Mouse (Mus musculus): ENCODE results near the gene Tor4a. TPM values are rescaled to one million over a fixed set of nuclear protein-coding genes. Genes with fewer than 3 reads are reported as not detected.

Tor4a gene
- polyA plus RNA-seq, 1 experiment from 2014 or later, result 6.6 TPM

DNA sequence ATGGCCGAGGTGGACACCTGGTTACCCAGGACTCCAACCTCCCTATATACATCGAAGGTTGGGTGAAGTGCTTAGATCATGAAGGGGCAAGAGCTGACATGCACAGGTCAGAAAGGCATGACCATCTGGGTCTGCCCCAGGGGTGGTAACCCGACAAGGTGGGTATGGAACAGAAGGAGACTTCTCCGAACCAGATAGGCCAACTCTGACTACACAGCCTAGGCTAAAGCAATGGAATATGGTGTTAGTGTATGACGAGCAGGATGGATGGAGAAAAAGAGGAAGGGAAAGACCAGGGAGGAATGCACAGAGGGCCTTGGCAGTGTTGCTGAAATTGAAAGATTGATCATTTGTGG is 10.1 kb downstream of the Tor4a start:
- WGBS, result 30% methylated on average over 5 of the region's 5 CpGs
- H3K4me1 ChIP-seq (replicated peaks), result peaks cover 15% of the 10 kb centered on the region
- no peaks in the 10 kb centered on the region for H3K36me3 ChIP-seq
- no peak for ATAC-seq (ENCODE audit: insufficient number of reproducible peaks, low FRiP score)
- H3K9ac ChIP-seq, result 0 out of 2 replicates have a peak overlapping the region, but pooled peaks have one; percentile 66
- H3K4me2 ChIP-seq, result peak overlapping the region; percentile 95
- H3K27me3 ChIP-seq (replicated peaks), result peaks cover 16% of the 10 kb centered on the region
- no peak overlapping the region for H3K27ac ChIP-seq (ENCODE audit: poor library complexity, severe bottlenecking)
- H3K4me3 ChIP-seq, result peak overlapping the region; percentile 56
- H3K9me3 ChIP-seq (replicated peaks), result no peaks in the 10 kb centered on the region

DNA sequence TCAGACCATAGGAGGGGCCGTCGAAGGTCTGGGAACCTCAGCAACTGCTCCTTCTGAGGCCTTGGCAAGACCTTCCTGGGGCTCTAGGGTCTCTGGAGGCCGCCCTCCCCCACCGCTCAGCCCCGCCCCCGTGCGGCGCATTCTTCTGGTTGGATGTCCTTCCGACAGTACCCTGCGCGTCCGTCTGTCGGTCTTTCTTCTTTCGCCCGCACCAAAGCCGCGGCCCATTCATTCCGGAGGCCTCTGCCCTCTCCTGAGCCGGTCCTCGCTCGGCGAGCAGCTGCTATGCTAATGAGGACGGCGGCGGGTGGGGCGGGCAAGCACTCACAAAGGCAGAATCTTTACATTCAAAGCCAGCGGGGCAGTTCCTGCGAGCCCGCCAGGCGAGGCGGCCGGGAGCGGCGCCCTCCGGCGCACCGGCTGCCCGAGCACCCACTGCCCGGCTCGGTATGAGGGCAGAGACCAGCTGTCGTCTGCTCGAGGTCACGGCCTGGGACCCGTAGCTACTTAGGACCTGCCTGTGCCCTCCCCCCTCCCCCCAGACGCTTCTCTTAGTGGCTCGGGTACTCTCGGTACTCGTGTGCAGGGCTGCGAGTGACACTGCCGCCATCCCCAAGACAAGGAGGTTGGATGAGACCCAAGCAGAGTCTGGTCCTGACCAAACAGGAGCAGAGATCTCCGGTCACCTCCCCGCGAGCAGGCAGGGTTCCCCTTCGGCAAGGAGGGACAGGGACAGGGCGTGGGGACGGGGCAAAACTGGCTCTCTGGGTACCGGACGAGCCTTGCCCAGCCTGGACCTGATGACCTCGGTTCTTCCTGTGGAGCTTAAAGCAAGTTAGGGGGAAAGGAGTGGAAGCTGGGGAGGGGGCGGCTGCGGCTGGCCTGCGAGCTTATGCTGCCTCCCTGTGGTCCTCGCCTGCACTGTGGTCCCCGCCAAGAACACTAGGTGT is 10.8 kb downstream of the Tor4a start:
- ATAC-seq (ENCODE audit: insufficient number of reproducible peaks, low FRiP score), result peak; percentile 68
- Histone ChIP-seq H3K4me1 (replicated peaks) (peaks cover 15% of the 10 kb centered on the region), H3K4me2 (peak overlapping the region; percentile 95), H3K36me3 (no peaks in the 10 kb centered on the region), H3K9me3 (replicated peaks) (no peaks in the 10 kb centered on the region), H3K9ac (peak overlapping the region; percentile 66), H3K27ac (ENCODE audit: poor library complexity, severe bottlenecking) (peak overlapping the region; percentile 73; the same call in 1 of the 2 replicates), H3K4me3 (peak overlapping the region; percentile 56), H3K27me3 (replicated peaks) (peaks cover 16% of the 10 kb centered on the region)
- under 1% methylated on average over 64 of the region's 64 CpGs for WGBS

DNA sequence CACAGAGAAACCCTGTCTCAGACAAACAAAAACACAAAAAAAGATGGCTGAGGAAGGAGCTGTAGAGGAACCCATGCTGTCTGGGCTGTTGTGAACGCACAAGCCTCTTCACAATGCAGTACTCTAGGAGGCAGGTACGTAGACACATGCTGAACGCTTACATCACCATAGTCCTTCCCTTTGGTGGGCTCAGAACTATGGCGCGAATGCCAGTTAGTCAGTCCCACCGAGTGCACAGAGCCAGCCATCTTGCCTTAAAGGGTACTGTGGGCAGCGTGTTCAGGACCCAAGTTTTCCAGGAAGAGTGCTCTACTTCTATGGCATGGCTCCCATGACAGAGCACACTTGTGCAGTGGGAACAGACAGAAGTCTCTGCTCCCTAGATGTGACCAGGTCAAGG is 12.2 kb downstream of the Tor4a start:
- Histone ChIP-seq H3K27ac (ENCODE audit: poor library complexity, severe bottlenecking) (no peak overlapping the region), H3K9me3 (replicated peaks) (no peaks in the 10 kb centered on the region), H3K36me3 (no peaks in the 10 kb centered on the region), H3K4me3 (no peak overlapping the region), H3K27me3 (replicated peaks) (peaks cover 22% of the 10 kb centered on the region), H3K4me2 (no peak overlapping the region), H3K4me1 (replicated peaks) (peaks cover 22% of the 10 kb centered on the region), H3K9ac (no peak overlapping the region)
- ATAC-seq (ENCODE audit: insufficient number of reproducible peaks, low FRiP score), result no peak
- 93% methylated on average over 7 of the region's 7 CpGs for WGBS

DNA sequence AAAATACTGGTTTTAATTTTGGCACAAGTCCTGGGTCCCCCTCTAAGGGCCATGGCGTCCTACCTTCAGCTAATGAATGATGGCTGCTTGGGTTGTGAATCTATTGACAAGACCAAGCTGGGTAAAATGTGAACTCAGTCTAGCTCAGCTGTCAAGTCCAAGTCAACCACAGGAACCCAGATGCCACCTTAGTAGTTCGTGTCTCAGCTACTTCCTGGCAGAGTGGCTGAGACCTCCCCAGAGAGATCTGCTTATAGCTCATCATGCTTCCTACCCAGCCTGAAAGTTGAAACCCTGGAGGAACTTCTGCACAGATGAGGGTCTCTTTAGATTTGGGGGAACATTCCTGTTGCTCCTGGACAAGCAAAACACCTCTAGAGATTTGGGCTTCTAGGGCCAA is 13.3 kb downstream of the Tor4a start:
- no peak for ATAC-seq (ENCODE audit: insufficient number of reproducible peaks, low FRiP score)

DNA sequence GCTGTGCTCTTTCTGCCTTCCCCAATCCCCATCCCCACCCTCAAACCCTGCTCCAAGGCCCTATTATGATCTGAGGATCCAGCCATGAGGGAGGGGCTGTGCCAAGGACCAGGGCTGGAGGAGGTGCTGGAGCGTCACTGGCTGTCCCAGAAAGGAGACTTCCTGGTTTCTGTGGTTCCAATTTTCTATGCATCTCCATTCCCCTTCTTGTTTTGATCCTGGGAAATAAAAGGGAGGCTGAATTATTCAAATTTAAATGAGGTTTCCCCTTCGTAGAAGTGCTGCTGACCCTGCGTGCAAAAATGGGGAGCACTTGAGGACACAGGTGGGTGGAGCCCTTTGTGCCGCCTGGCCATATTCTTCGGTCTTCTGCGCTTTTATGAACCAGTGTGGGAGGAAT is 14.0 kb downstream of the Tor4a start:
- Histone ChIP-seq H3K9ac (0 out of 2 replicates have a peak overlapping the region, but pooled peaks have one; percentile 8), H3K9me3 (replicated peaks) (no peaks in the 10 kb centered on the region), H3K4me3 (peak overlapping the region; percentile 72), H3K27ac (ENCODE audit: poor library complexity, severe bottlenecking) (no peak overlapping the region), H3K36me3 (no peaks in the 10 kb centered on the region), H3K4me2 (peak overlapping the region; percentile 56), H3K27me3 (replicated peaks) (peaks cover 35% of the 10 kb centered on the region), H3K4me1 (replicated peaks) (peaks cover 35% of the 10 kb centered on the region)
- 26% methylated on average over 6 of the region's 6 CpGs for WGBS
- ATAC-seq (ENCODE audit: insufficient number of reproducible peaks, low FRiP score), result no peak

More for the DNA sequence above, 13.3 kb downstream of the Tor4a start:
- H3K36me3 ChIP-seq, result no peaks in the 10 kb centered on the region
- H3K4me2 ChIP-seq, result peak overlapping the region; percentile 56
- H3K27me3 ChIP-seq (replicated peaks), result peaks cover 31% of the 10 kb centered on the region
- no peak overlapping the region for H3K9ac ChIP-seq
- no peaks in the 10 kb centered on the region for H3K9me3 ChIP-seq (replicated peaks)
- no peak overlapping the region for H3K4me3 ChIP-seq
- H3K4me1 ChIP-seq (replicated peaks), result peaks cover 28% of the 10 kb centered on the region
- WGBS, result 72% methylated on average over 2 of the region's 2 CpGs
- no peak overlapping the region for H3K27ac ChIP-seq (ENCODE audit: poor library complexity, severe bottlenecking)

DNA sequence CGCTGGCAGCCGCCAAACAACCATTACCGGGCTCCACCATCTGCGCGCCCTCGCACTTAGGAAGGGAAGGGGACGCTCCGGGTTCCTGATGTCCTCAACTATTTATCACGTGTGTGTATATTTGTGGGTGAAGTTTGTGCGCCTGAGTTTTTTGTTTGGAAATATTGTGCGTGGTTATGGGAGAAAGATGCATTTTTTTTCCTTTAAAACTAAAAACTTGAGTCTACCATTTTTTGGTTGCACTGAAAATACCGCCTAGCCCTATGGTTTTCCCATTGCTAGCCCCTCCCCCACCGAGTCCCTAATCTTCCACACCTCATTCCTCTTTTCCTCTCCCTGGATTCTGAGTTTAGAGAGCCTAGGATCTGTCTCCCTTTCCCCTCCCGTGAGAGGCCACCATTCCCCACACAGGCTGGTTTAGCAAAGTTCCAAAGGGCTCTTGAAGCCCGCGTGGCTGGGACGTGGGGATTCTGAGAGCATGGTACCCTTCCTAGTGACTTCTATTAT is 14.7 kb downstream of the Tor4a start:
- Histone ChIP-seq H3K9me3 (replicated peaks) (no peaks in the 10 kb centered on the region), H3K4me2 (peak overlapping the region; percentile 98), H3K4me1 (replicated peaks) (peaks cover 42% of the 10 kb centered on the region), H3K27me3 (replicated peaks) (peaks cover 42% of the 10 kb centered on the region), H3K4me3 (peak overlapping the region; percentile 72), H3K36me3 (no peaks in the 10 kb centered on the region), H3K9ac (peak overlapping the region; percentile 81), H3K27ac (ENCODE audit: poor library complexity, severe bottlenecking) (no peak overlapping the region)
- WGBS, result under 1% methylated on average over 17 of the region's 17 CpGs
- ATAC-seq (ENCODE audit: insufficient number of reproducible peaks, low FRiP score), result no peak

DNA sequence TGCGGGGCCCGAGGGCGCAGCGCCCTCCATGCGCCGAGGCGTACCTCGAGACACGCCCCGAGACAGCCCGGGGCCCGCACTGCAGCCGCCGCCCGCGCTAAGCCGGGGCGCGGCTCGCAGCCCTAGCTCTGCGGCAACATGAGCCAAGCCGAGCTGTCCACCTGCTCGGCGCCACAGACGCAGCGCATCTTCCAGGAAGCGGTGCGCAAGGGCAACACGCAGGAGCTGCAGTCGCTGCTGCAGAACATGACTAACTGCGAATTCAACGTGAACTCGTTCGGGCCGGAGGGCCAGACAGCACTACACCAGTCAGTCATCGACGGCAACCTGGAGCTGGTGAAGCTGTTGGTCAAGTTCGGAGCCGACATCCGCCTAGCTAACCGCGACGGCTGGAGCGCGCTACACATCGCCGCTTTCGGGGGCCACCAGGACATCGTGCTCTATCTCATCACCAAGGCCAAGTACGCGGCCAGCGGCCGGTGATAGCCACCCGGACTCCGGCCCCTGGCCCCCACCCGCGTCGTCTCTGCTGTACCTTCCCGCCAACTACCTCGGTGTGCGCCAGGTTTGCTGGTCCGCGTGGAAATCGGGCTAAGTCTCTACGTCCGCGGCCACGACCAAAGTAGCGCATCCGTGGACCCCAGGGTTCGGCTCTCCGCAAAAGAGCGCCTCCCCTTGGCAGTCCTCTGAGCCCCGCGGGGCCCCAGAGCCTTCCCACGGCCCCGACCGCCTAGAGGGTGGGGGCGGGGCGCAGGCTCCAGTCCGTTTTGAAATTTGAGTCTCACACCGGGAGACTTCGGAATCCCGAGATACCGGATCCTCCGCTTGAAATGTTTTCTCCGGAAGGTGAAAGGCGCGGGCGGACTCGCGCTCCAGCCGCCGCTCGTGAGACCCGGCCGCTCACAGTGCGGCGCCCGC is 15.5 kb downstream of the Tor4a start:
- Histone ChIP-seq H3K27me3 (replicated peaks) (peaks cover 49% of the 10 kb centered on the region), H3K4me1 (replicated peaks) (peaks cover 49% of the 10 kb centered on the region), H3K9me3 (replicated peaks) (no peaks in the 10 kb centered on the region), H3K27ac (ENCODE audit: poor library complexity, severe bottlenecking) (peak overlapping the region; percentile 77), H3K4me2 (peak overlapping the region; percentile 98), H3K36me3 (no peaks in the 10 kb centered on the region), H3K9ac (peak overlapping the region; percentile 81), H3K4me3 (peak overlapping the region; percentile 72)
- WGBS, result under 1% methylated on average over 100 of the region's 100 CpGs
- ATAC-seq (ENCODE audit: insufficient number of reproducible peaks, low FRiP score), result peak; percentile 47

DNA sequence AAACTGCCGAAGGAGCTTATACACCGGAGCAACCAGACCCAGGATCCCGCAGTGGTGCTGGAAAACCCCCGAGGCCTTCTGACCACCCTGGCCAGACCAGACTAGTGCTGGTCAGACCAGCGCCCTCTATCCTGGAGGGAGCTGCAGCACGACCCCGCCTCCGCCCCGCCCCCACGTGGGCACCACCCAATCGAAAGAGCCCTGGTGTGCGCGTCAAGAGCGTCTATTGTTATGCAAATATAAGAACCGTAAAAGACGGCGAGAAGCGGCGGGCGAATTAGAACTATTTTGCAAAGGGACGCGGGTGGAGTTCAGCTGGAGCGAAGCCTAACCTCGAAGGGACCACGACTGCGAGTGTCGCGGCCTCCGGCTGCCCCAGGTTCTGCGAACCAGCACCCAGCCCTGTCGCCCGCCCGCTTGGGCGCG is 16.2 kb downstream of the Tor4a start, which contains the start of gene Nrarp:
Gene Nrarp, plus strand, starts transcription at position 281 of the 426 bp plus-strand sequence.
- peaks cover 49% of the 10 kb centered on the region for H3K4me1 ChIP-seq (replicated peaks)
- H3K27me3 ChIP-seq (replicated peaks), result peaks cover 51% of the 10 kb centered on the region
- peak within 1 kb of the TSS; percentile 72 for H3K4me3 ChIP-seq
- peak within 1 kb of the TSS; percentile 77 for H3K27ac ChIP-seq (ENCODE audit: poor library complexity, severe bottlenecking)
- peak within 1 kb of the TSS; percentile 81 for H3K9ac ChIP-seq
- H3K4me2 ChIP-seq, result peak within 1 kb of the TSS; percentile 98
- no peaks in the 10 kb centered on the region for H3K36me3 ChIP-seq
- 0% methylated on average over 35 of the region's 35 CpGs for WGBS
- ATAC-seq (ENCODE audit: insufficient number of reproducible peaks, low FRiP score), result peak; percentile 91
- H3K9me3 ChIP-seq (replicated peaks), result no peaks in the 10 kb centered on the region

DNA sequence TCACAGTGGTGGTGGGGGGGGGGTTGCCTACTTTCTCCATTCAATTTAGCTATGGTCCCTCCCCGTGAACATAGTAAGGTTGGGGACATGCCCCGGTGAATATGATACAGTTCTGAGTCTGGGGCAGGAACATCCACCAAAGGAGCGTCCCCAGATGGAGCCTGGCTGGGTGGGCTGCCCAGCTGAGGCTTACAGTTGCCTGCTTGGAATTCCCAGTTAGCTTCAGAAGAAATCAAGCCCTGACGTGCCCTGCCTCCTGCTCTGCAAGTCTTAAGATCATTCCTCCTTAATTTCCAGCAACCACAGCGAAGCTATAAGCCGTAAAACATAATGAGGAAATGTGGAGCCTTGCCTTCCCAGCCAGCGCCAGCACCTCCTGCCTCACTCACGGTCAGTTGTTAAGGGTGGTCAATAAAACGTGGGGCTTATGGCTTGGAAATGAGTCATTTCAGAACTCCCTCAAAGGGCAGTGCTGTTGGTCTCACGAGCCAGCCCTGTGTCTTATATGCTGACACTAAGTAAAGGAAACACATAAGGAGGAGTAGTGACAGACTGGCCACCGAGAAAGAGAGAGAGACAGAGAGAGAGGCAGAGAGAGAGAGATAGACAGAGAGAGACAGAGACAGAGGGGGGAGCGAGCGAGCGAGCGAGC is 17.0 kb downstream of the Tor4a start:
- no peak for ATAC-seq (ENCODE audit: insufficient number of reproducible peaks, low FRiP score)
- Histone ChIP-seq H3K9me3 (replicated peaks) (no peaks in the 10 kb centered on the region), H3K4me3 (peak overlapping the region; percentile 72; the same call in 1 of the 2 replicates), H3K27me3 (replicated peaks) (peaks cover 45% of the 10 kb centered on the region), H3K4me2 (peak overlapping the region; percentile 98), H3K36me3 (no peaks in the 10 kb centered on the region), H3K4me1 (replicated peaks) (peaks cover 44% of the 10 kb centered on the region), H3K9ac (no peak overlapping the region), H3K27ac (ENCODE audit: poor library complexity, severe bottlenecking) (no peak overlapping the region)
- 55% methylated on average over 15 of the region's 15 CpGs for WGBS

DNA sequence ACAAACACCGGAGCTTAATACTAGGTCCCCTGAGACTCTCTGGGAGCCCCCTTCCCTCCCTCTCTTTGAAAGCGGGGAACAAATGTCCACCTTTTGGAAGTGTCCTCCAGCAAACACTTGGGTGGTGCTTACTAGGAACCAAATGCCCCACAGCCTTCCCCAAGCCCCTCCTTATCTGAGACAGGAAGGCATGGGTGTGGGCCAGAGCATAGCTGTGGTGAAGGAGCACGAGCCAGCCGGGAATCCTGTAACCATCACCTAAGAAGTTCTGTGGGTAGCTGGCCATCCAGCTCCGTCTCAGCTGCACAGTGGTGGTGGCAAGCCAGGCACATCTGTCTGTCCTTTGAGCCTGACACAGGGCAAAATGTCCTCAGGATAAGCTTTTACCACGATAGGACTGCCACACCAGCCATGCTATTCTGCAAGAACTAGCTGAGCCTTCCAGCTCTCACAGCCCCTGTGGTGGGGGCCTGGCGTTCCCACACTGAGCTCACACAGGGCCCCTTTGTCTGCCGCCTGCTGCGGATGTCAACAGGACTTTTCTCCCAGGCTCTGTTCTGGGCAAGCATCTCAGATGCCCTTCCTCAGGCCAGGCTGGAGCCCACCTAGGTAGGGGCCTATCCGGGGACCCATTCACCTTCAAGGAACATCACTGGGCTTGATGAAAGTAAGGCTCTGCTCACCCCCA is 18.3 kb downstream of the Tor4a start:
- no peak overlapping the region for H3K4me3 ChIP-seq
- no peaks in the 10 kb centered on the region for H3K9me3 ChIP-seq (replicated peaks)
- peak overlapping the region; percentile 50 for H3K27ac ChIP-seq (ENCODE audit: poor library complexity, severe bottlenecking)
- H3K36me3 ChIP-seq, result no peaks in the 10 kb centered on the region
- peak overlapping the region; percentile 12; the same call in 1 of the 2 replicates for H3K9ac ChIP-seq
- H3K4me1 ChIP-seq (replicated peaks), result peaks cover 44% of the 10 kb centered on the region
- H3K4me2 ChIP-seq, result peak overlapping the region; percentile 25; the same call in 1 of the 2 replicates
- no peak for ATAC-seq (ENCODE audit: insufficient number of reproducible peaks, low FRiP score)
- peaks cover 43% of the 10 kb centered on the region for H3K27me3 ChIP-seq (replicated peaks)
- WGBS, result 17% methylated on average over 10 of the region's 10 CpGs

Measured in heart, embryonic 12.5 days (tissue).